Mouse (Mus musculus) spleen, adult 12 weeks (tissue): ENCODE data around the gene Irf8.
"Not testable (repeated sequence)": the region's sequence is repeated elsewhere in the genome, so short reads cannot be mapped to it uniquely, and the experiment has no call there.

ENCODE experiments used
- DNase-seq: peaks from one replicate; pipeline ENCODE4 v3.0.0; 2022; ENCODE audit warnings: low spot score

Gene Irf8

DNA sequence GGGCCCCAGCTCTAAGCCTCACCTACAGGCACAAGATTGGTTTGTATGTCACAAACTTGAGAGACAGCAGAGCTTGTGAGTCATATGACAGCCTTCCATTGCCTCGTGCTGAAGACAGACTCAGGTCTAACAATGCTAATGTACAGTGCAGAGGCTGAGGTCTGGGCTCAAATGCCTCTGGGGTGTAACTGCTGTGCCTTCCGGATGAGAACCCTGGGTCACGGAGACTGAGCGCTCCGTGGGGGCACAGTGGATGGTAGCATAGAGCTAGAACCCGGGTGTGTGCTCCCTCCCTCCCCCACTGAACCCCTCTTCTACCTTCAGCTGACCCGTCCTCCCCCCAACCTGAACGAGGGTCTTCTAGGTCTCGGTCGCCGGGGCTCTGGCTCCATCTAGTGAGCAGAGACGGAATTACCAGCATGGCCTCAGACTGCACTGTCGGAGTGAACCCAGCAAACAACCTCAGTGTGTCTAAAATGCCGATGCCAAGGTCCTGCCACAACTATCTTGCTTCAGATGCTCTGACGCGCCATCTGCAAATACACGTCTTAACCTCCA lies 64.2 kb downstream of the Irf8 start:
- DNase-seq = no peak

DNA sequence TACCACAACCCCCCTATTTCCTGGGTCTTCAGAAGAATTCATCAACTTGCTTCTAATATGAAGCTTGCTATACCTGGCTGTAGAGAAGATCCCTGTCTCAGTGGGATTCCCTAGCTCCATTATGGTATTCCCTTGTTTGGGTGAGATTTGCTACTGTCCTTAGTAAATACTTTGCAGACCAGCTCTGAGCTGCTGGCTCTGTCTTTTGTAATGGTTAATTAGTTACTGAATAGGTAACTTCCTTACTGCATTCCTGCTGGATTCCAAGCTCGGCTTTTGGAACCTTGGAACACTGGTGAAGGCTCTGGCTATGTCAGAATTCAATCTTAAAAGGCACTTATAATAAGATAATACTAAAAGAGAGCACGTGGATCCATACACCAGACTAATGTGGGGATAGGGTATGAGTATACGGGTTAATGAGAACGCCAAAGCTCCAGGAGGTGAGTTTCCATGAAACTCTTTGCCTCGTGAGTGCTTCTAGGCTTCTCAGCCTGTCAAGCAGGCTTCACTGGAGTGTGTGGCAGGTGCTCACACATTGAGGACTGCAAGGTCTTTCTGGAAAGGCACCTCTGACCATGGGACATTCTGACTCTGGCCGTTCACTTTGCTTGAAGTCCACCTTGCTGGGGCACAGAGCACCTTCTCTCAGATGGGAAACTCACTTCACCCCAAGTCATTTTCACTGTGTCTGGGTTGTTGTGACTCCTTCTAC lies 67.7 kb downstream of the Irf8 start:
- DNase-seq = not testable (repeated sequence)

DNA sequence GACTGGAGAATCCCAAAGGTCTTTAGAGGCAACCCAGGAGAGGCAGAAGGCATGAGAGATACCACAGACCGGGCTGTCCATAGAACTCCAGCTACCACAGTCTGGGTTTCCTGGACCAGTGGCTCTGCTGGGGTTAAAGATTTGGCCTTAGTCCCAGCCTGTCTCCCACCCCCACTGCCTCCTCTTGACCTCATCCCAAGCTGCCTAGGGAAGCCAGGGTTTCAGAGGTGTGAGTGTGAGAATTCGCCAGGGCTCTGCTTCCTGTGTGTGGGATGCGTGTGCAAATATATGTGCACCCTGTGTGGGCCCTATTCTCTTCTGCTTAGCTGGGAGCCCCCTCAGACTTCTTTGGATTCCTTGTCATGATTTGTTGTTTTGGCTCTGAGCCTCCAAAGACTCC lies 68.6 kb downstream of the Irf8 start:
- DNase-seq = no peak
